Mouse (Mus musculus) R1 (cell line): ENCODE measurements at regions not wholly inside any gene's neighbourhood (a gene's known extent, or its start where the extent isn't known, plus 50 kb on each side); places are given as distances from the start of the nearest gene placed in this dataset.

ENCODE experiments used
- DNase-seq: peaks from one replicate; pipeline ENCODE4 v3.0.0-alpha.2; 2018; ENCODE audit warnings: low read depth, low spot score

- no peak for DNase-seq
Measured at GRCm38 (mm10) chr13:88144591-88144990, 676.7 kb upstream of the Edil3 start.

- DNase-seq = no peak
Measured at GRCm38 (mm10) chr13:88186579-88186978, 634.7 kb upstream of the Edil3 start.

GRCm38 (mm10) chr13:88201717-88202323 lies 619.5 kb upstream of the Edil3 start:
- DNase-seq = peak; percentile 54

- no peak for DNase-seq
Measured at GRCm38 (mm10) chr13:88240448-88240847, 580.8 kb upstream of the Edil3 start.
